Mouse (Mus musculus) heart, embryonic 12.5 days (tissue): ENCODE results near the gene Prm2. TPM values are rescaled to one million over a fixed set of nuclear protein-coding genes. Genes with fewer than 3 reads are reported as not detected.
A peak's percentile ranks its signal among the peaks of the same experiment; 100 is the strongest.
"Not testable (repeated sequence)": the region's sequence is repeated elsewhere in the genome, so short reads cannot be mapped to it uniquely, and the experiment has no call there.

Source experiments
- ATAC-seq: fragments of 200-750 bp; cut with Nextera tagmentation; 2 replicates; pipeline ENCODE4 v1.8.0; 2017; ENCODE audit warnings: moderate TSS enrichment, moderate library complexity; ENCODE audit not compliant: insufficient number of reproducible peaks, low FRiP score
- H3K27ac ChIP-seq: fragments of 300-500 bp; sonication (generic); 2 replicates; pipeline ENCODE4 v1.5.1; 2016; ENCODE audit warnings: mild to moderate bottlenecking, moderate library complexity; ENCODE audit not compliant: poor library complexity, severe bottlenecking
- H3K27me3 ChIP-seq: fragments of 300-500 bp; sonication (generic); replicated peaks from 2 replicates; pipeline ENCODE4 v1.6.1; 2016; ENCODE audit warnings: mild to moderate bottlenecking, moderate library complexity
- H3K36me3 ChIP-seq: fragments of 300-500 bp; sonication (generic); 2 replicates; pipeline ENCODE4 v1.6.1; 2016; ENCODE audit warnings: mild to moderate bottlenecking, moderate library complexity
- H3K4me1 ChIP-seq: fragments of 300-500 bp; sonication (generic); replicated peaks from 2 replicates; pipeline ENCODE4 v1.6.1; 2016; ENCODE audit warnings: mild to moderate bottlenecking
- H3K4me2 ChIP-seq: fragments of 300-500 bp; sonication (generic); 2 replicates; pipeline ENCODE4 v1.6.1; 2016; ENCODE audit warnings: mild to moderate bottlenecking, moderate library complexity
- H3K4me3 ChIP-seq: fragments of 300-500 bp; sonication (generic); 2 replicates; pipeline ENCODE4 v1.5.1; 2016; ENCODE audit warnings: mild to moderate bottlenecking
- H3K9ac ChIP-seq: fragments of 300-500 bp; sonication (generic); 2 replicates; pipeline ENCODE4 v1.6.1; 2016; ENCODE audit warnings: mild to moderate bottlenecking, moderate library complexity
- H3K9me3 ChIP-seq: fragments of 300-500 bp; sonication (generic); replicated peaks from 2 replicates; pipeline ENCODE4 v1.6.1; 2016; ENCODE audit warnings: mild to moderate bottlenecking, moderate library complexity
- WGBS: fragments of 180-500 bp; shearing (Covaris S2); methylation state at CpG from one replicate; pipeline ENCODE4 v1.1.7; 2016; 5-methylcytosine and 5-hydroxymethylcytosine counted together
- polyA plus RNA-seq: library from polyadenylated mRNA; unstranded; fragments of >200 nt; fragmentation: Nextera tagmentation; extraction: Ambion mirVana; gene quantifications from 2 replicates; pipeline ENCODE4 v1.2.1, GENCODE M21; 2016

Gene Prm2
- polyA plus RNA-seq, 1 experiment from 2014 or later = not detected

DNA sequence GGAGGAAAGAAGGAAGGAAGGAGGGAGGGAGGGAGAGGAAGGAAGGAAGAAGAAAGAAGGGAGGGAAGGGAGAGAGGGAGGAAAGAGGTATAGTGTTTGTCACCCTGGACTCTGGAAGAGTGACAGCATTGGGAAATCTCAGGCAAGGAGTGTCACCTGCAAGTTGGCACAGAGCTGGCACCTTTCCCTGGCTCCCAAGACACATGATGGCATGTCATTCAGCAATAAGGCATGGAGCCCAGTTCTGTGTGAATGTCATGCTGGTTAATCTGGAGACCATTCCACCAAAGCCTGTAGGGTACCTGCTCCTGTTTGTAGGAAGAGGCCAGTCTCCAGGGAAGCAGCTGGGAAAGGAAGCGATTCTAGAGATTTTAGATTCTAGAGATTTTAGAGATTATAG lies 14.4 kb upstream of the Prm2 start:
- no peak overlapping the region for H3K27ac ChIP-seq
- H3K4me1 ChIP-seq = peaks cover 21% of the 10 kb centered on the region
- no peak overlapping the region for H3K4me3 ChIP-seq
- no peak overlapping the region for H3K9ac ChIP-seq
- ATAC-seq = no peak
- H3K4me2 ChIP-seq = no peak overlapping the region
- H3K27me3 ChIP-seq = no peaks in the 10 kb centered on the region; the same call in 1 of the 2 replicates
- 93% methylated on average over 1 of the region's 1 CpGs for WGBS
- H3K36me3 ChIP-seq = no peaks in the 10 kb centered on the region
- H3K9me3 ChIP-seq = no peaks in the 10 kb centered on the region

DNA sequence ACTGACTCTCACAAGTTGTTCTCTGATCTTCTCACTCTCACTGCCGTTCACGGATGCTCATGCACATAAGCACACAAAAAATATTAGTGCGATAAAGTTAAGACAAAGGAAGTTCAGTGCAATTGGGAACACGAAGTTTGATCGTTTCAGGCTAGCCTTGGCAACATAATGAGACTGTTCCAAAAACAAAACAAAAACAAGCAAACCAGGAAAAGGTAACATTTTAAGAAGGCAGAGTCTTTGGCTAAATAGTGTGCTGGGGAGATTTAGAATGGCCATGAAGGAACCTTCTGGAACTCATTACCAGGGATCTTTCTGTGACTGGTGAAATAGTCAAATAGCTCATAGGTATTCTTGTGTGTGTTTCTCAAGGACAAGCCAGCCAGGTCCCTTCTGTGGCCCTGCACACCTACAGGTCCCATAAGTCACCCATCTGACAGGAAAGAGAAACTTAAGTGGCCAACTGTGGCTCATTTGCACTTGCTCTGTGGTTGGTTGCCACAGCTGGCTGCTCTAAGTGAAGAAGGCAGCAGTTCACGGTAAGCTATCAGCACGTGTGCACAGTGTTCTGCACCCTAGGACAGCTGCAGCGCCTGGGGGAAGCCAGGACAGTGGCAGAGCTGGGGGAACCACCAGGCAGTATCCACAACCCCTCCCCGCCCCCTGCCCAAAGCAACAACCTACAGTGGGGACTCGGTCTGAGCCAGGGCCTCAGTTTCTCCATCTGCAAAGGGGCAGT lies 10.0 kb upstream of the Prm2 start, which contains the start of gene Prm1:
Gene Prm1 (minus strand): TSS at position 51 of the 739 bp plus-strand sequence.
- no peaks in the 10 kb centered on the region; the same call in 1 of the 2 replicates for H3K27me3 ChIP-seq
- H3K36me3 ChIP-seq = no peaks in the 10 kb centered on the region
- H3K4me1 ChIP-seq = peaks cover 3% of the 10 kb centered on the region; the same call in 1 of the 2 replicates
- no peaks in the 10 kb centered on the region for H3K9me3 ChIP-seq
- 70% methylated on average over 10 of the region's 10 CpGs for WGBS
- H3K27ac ChIP-seq = no peak within 1 kb of the TSS
- H3K4me2 ChIP-seq = no peak within 1 kb of the TSS
- no peak within 1 kb of the TSS for H3K9ac ChIP-seq
- no peak for ATAC-seq
- no peak within 1 kb of the TSS for H3K4me3 ChIP-seq

DNA sequence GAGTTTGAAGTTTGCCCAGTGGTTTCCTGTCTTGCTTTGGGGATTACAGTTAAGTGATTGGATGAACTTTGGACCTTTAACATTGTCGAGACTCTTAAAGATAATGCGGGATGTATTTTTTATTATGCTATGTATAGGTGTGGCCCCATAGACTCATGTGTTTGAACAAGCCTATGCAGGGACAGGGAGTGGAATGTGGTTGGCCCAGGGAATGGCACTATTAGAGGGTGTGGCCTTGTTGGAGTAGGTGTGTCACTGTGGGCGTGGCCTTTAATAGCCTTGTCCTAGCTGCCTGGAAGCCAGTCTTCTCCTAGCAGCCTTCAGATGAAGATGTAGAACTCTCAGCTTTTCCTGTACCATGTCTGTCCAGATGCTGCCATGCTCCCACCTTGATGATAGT lies 6.5 kb upstream of the Prm2 start:
- not testable (repeated sequence) for H3K9me3 ChIP-seq, H3K4me3 ChIP-seq, H3K4me1 ChIP-seq, H3K4me2 ChIP-seq, H3K36me3 ChIP-seq, H3K9ac ChIP-seq, ATAC-seq, H3K27me3 ChIP-seq, H3K27ac ChIP-seq
- WGBS = 75% methylated on average over 3 of the region's 3 CpGs

DNA sequence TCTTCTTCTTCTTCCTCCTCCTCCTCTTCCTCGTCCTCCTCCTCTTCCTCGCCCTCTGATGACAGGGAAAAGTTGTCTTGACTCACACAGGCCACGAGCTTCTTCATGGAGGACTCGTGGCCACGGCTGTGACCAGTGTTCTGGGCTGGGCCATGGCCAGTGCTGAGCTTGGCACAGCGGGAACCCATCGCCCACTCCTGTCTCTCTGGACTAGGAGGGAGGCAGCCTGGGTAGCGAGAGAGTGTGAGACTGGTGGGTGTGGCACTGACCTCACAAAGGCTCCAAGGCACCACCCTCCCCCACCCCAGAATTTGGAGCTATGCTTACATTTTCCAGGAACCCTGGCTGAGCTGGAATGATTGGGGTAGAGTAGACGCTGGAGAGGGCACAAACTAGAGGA lies 5.2 kb downstream of the Prm2 start, which contains the start of gene Prm3:
Gene Prm3 (minus strand): TSS at position 213 of the 400 bp plus-strand sequence.
- H3K4me3 ChIP-seq = no peak within 1 kb of the TSS
- H3K9me3 ChIP-seq = no peaks in the 10 kb centered on the region
- 72% methylated on average over 9 of the region's 9 CpGs for WGBS
- no peak within 1 kb of the TSS for H3K4me2 ChIP-seq
- peaks cover 51% of the 10 kb centered on the region for H3K27me3 ChIP-seq
- H3K9ac ChIP-seq = no peak within 1 kb of the TSS
- H3K4me1 ChIP-seq = peaks cover 17% of the 10 kb centered on the region
- no peak within 1 kb of the TSS for H3K27ac ChIP-seq
- ATAC-seq = no peak
- H3K36me3 ChIP-seq = no peaks in the 10 kb centered on the region

DNA sequence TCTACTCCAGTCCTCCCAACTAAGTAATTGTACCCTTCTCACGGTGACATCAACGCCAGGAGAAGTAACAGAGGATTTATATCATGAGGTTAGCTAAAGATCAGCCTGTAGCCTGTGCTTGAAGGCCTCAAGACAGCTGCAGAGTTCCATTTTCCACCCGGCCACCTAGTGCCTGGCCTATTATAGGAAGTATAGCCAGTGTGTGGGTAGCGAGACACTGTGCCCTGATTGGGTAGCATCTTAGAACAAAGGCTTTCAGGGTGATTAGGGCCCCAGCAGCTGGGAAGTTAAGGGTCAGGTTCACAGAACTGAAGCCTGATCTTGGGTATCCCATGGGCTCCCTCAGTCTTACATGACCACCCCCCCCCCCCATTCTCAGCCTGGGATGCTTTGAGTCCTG lies 7.1 kb downstream of the Prm2 start:
- H3K27me3 ChIP-seq = peaks cover 38% of the 10 kb centered on the region
- H3K4me3 ChIP-seq = no peak overlapping the region
- no peaks in the 10 kb centered on the region for H3K36me3 ChIP-seq
- H3K4me1 ChIP-seq = peaks cover 19% of the 10 kb centered on the region
- no peak overlapping the region for H3K27ac ChIP-seq
- 69% methylated on average over 4 of the region's 4 CpGs for WGBS
- no peak for ATAC-seq
- no peak overlapping the region for H3K9ac ChIP-seq
- H3K4me2 ChIP-seq = no peak overlapping the region
- H3K9me3 ChIP-seq = no peaks in the 10 kb centered on the region

DNA sequence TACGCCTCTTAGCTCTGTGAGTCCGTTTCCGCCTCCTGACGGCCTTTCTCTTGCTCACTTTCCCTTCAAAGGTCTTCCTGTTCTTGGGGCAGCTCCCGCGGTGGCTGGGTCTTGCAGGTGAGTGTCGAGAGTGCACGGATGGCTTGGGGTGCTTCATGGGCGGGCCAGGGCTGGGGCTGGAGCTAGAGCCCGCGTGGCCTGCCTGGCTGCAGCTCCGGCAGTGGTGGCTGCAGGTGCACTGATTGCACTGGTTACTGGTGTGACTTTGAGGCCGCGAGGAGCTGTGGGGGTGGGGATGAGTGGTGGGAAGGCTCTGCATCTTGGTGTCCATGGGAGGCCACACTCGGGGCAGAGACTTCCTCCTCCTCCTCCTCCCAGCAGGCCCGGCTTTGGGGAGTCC lies 7.7 kb downstream of the Prm2 start, which contains the start of gene Tnp2:
Gene Tnp2 (minus strand): TSS at position 390 of the 400 bp plus-strand sequence.
- WGBS = 53% methylated on average over 16 of the region's 16 CpGs
- no peaks in the 10 kb centered on the region for H3K36me3 ChIP-seq
- no peak within 1 kb of the TSS for H3K9ac ChIP-seq
- peaks cover 25% of the 10 kb centered on the region for H3K4me1 ChIP-seq
- no peak within 1 kb of the TSS for H3K27ac ChIP-seq
- H3K9me3 ChIP-seq = no peaks in the 10 kb centered on the region
- no peak within 1 kb of the TSS for H3K4me2 ChIP-seq
- peaks cover 38% of the 10 kb centered on the region for H3K27me3 ChIP-seq
- no peak within 1 kb of the TSS for H3K4me3 ChIP-seq
- ATAC-seq = no peak

DNA sequence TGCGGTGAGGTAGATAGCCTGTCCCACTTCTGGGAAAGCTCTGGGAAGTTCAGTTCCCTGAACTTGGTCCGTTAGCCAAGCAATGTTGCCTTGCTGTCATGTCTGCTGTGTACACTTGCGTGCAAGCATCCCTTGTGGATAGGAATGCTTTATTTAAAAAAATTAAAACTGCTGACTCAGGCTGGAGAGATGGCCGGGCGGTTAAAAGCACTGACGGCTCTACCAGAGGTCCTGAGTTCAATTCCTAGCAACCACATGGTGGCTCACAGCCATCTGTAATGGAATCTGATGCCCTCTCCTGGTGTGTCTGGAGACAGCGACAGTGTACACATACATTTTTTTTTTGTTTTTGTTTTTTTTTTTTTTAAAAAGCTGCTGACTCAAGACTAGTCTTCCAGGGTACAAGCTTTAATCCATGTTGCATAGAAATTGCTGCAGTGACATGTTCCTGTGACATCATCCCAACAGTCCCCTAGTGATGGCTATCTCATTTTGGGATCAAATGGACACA lies 8.3 kb downstream of the Prm2 start:
- Histone ChIP-seq H3K27ac (no peak overlapping the region), H3K36me3 (0 out of 2 replicates have a peak, but pooled peaks cover 3% of the 10 kb centered on the region), H3K9ac (no peak overlapping the region), H3K9me3 (no peaks in the 10 kb centered on the region), H3K4me1 (peaks cover 31% of the 10 kb centered on the region), H3K4me2 (no peak overlapping the region), H3K4me3 (no peak overlapping the region), H3K27me3 (peaks cover 38% of the 10 kb centered on the region)
- no peak for ATAC-seq
- 72% methylated on average over 7 of the region's 7 CpGs for WGBS

DNA sequence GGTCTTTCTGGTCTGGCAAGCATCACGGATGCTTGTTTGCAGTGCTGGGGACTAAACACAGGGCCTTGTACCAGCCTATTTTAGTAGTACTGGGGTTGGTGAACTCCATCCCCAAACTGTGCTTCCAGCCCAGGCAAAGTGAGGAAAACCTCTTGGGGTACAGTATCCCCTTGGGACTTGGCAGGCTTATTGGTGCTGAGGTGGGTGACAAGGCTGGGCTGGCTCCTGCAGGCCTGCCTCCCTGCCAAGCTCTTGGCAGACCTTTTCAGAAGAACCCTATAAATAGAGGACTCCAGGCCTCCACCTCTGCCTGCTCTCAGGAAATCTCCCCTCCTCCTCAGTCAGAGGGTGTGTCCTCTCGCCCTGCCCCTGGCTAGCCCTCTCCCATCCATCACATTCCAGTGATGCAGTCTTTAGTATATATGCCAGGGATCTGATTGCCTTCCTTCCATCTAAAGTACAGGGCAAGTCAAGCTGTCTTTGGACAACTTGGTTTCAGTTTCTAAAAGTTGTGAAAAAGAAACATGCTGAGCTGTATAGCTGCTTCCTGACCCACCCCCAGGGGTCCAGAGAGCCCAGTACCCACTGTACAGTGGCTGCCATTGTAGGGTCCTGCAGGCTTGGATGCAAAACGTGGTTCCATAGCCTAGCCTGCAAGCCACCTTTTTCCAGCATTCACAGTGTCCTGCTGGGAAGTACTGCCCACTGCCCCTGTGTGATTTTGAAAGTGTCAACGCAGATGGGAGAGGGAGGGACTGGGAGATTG lies 9.0 kb downstream of the Prm2 start:
- Histone ChIP-seq H3K36me3 (0 out of 2 replicates have a peak, but pooled peaks cover 3% of the 10 kb centered on the region), H3K4me3 (no peak overlapping the region), H3K9ac (no peak overlapping the region), H3K4me1 (peaks cover 37% of the 10 kb centered on the region), H3K4me2 (peak overlapping the region; percentile 83), H3K9me3 (no peaks in the 10 kb centered on the region), H3K27ac (peak overlapping the region; percentile 94), H3K27me3 (peaks cover 34% of the 10 kb centered on the region)
- WGBS = 47% methylated on average over 4 of the region's 4 CpGs
- ATAC-seq = no peak

DNA sequence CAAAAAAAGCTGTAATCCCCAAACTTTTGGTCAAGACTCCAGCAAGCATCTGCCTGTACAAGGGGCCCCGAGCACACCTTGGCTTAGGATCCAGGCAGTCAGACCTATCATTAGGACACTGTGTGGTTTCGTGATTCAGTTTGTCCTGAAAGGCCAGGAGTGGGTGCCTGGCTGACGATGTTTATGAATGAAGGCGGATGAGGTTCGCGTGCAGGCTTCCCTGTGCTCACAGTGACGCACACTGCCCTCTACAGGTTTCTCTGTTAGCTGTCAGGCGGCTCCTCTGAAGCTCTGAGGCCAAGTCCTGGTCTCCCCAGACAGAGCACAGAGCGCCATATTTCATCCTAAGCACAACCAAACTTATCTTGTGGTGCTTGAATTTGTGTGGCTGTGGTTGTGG lies 9.6 kb downstream of the Prm2 start:
- Histone ChIP-seq H3K36me3 (0 out of 2 replicates have a peak, but pooled peaks cover 3% of the 10 kb centered on the region), H3K27ac (peak overlapping the region; percentile 94), H3K4me2 (peak overlapping the region; percentile 83), H3K4me3 (peak overlapping the region; percentile 64), H3K9me3 (no peaks in the 10 kb centered on the region), H3K27me3 (peaks cover 27% of the 10 kb centered on the region), H3K4me1 (peaks cover 44% of the 10 kb centered on the region), H3K9ac (peak overlapping the region; percentile 81)
- WGBS = 2% methylated on average over 9 of the region's 9 CpGs
- ATAC-seq = peak; percentile 23; the same call in 1 of the 2 replicates

DNA sequence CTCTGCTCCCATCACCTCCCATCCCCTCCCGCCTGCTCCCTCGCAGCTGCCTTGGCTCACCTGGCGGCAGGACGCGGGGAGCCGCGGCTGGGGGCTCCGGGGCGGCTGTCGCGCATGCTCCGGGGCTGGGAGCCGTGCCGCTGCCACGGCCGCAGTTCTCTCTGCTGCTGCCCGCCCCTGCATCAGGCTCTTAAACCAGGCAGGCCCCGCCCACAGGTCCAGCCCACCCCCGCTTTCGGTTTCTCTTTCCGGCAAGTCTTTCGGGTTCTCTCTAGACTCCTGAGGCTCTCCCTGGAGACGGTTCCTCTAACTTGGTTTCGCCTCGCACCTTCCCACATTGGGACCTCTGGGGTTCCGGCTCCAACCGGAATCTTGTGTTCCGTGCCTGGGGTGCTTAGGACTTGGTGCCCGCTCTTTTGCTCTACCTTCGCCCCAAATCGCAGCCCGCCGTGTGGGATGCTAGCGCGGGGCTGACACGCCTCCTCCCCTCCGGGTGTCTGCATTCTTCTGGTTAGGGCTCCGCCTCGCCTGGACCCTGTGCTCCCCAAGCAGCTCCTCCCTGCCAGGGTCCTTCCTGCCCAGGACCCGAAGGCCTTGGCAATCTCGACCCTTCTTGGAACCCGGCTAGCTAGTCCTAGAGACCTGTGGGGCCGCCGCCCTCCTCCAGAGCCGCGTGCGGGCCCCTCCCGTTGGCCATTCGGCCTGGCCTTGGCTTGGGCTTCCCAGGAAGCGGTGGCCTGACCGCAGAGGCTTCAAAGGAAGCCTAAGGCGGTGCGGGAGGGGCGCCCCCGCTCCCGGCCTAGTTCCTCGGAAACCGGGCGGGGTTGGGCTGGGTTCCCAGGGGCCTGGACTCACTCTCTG lies 10.3 kb downstream of the Prm2 start, which contains the start of gene Socs1:
Gene Socs1 (minus strand): TSS at position 166 of the 861 bp plus-strand sequence.
- peak within 1 kb of the TSS; percentile 64 for H3K4me3 ChIP-seq
- WGBS = under 1% methylated on average over 57 of the region's 59 CpGs
- H3K9ac ChIP-seq = peak within 1 kb of the TSS; percentile 81
- peak within 1 kb of the TSS; percentile 83 for H3K4me2 ChIP-seq
- H3K27ac ChIP-seq = peak within 1 kb of the TSS; percentile 94
- peaks cover 22% of the 10 kb centered on the region; the same call in 1 of the 2 replicates for H3K27me3 ChIP-seq
- H3K36me3 ChIP-seq = 0 out of 2 replicates have a peak, but pooled peaks cover 3% of the 10 kb centered on the region
- no peaks in the 10 kb centered on the region for H3K9me3 ChIP-seq
- peaks cover 50% of the 10 kb centered on the region for H3K4me1 ChIP-seq
- peak; percentile 81 for ATAC-seq
